Mouse (Mus musculus): ENCODE data around the gene Enho. TPM values are rescaled to one million over a fixed set of nuclear protein-coding genes. Genes with fewer than 3 reads are reported as not detected.

Enho gene
- polyA plus RNA-seq, 1 experiment from 2014 or later, result 122 TPM

GRCm38 (mm10) chr4:41677006-41677629, 37.0 kb upstream of the Enho start:
- Histone ChIP-seq H3K9ac (no peak overlapping the region), H3K4me2 (0 out of 2 replicates have a peak overlapping the region, but pooled peaks have one; percentile 7), H3K36me3 (no peaks in the 10 kb centered on the region), H3K9me3 (no peaks in the 10 kb centered on the region), H3K4me1 (replicated peaks) (peaks cover 80% of the 10 kb centered on the region), H3K27me3 (no peaks in the 10 kb centered on the region), H3K4me3 (no peak overlapping the region), H3K27ac (replicated peaks) (peak overlapping the region; percentile 29)
- 36% methylated on average over 13 of the region's 13 CpGs for WGBS
- ATAC-seq (ENCODE audit: low FRiP score, low read depth), result peak; percentile 64

- ATAC-seq (ENCODE audit: low FRiP score, low read depth), result no peak
- H3K4me2 ChIP-seq, result peak overlapping the region; percentile 7; the same call in 1 of the 2 replicates
These were observed 36.3 kb upstream of the Enho start for GRCm38 (mm10) chr4:41676248-41677005.

GRCm38 (mm10) chr4:41673186-41673585, 33.1 kb upstream of the Enho start:
- WGBS, result 39% methylated on average over 19 of the region's 19 CpGs
- H3K9me3 ChIP-seq, result no peaks in the 10 kb centered on the region
- no peak overlapping the region for H3K9ac ChIP-seq
- H3K4me3 ChIP-seq, result no peak overlapping the region
- peaks cover 61% of the 10 kb centered on the region for H3K4me1 ChIP-seq (replicated peaks)
- H3K36me3 ChIP-seq, result no peaks in the 10 kb centered on the region
- no peak for ATAC-seq (ENCODE audit: low FRiP score, low read depth)
- H3K4me2 ChIP-seq, result no peak overlapping the region
- no peaks in the 10 kb centered on the region for H3K27me3 ChIP-seq
- no peak overlapping the region for H3K27ac ChIP-seq (replicated peaks)

More at GRCm38 (mm10) chr4:41676248-41677005, 36.3 kb upstream of the Enho start:
- H3K27ac ChIP-seq (replicated peaks), result peak overlapping the region; percentile 60
- H3K27me3 ChIP-seq, result no peaks in the 10 kb centered on the region
- H3K9me3 ChIP-seq, result no peaks in the 10 kb centered on the region
- no peak overlapping the region for H3K4me3 ChIP-seq
- WGBS, result 55% methylated on average over 17 of the region's 17 CpGs
- no peaks in the 10 kb centered on the region for H3K36me3 ChIP-seq
- H3K9ac ChIP-seq, result no peak overlapping the region; the same call in 1 of the 2 replicates
- peaks cover 83% of the 10 kb centered on the region for H3K4me1 ChIP-seq (replicated peaks)

- peak overlapping the region; percentile 15; the same call in 1 of the 2 replicates for H3K4me2 ChIP-seq
- no peak overlapping the region for H3K9ac ChIP-seq
These were observed 32.4 kb upstream of the Enho start for GRCm38 (mm10) chr4:41672522-41672963.

GRCm38 (mm10) chr4:41671963-41672480, 31.9 kb upstream of the Enho start:
- no peaks in the 10 kb centered on the region for H3K9me3 ChIP-seq
- peaks cover 49% of the 10 kb centered on the region for H3K4me1 ChIP-seq (replicated peaks)
- no peak overlapping the region for H3K4me3 ChIP-seq
- 0 out of 2 replicates have a peak overlapping the region, but pooled peaks have one; percentile 28 for H3K27ac ChIP-seq (replicated peaks)
- H3K4me2 ChIP-seq, result peak overlapping the region; percentile 15; the same call in 1 of the 2 replicates
- WGBS, result 12% methylated on average over 7 of the region's 8 CpGs
- no peak overlapping the region for H3K9ac ChIP-seq
- ATAC-seq (ENCODE audit: low FRiP score, low read depth), result peak; percentile 39
- no peaks in the 10 kb centered on the region for H3K27me3 ChIP-seq
- H3K36me3 ChIP-seq, result no peaks in the 10 kb centered on the region

More at GRCm38 (mm10) chr4:41672522-41672963, 32.4 kb upstream of the Enho start:
- peaks cover 54% of the 10 kb centered on the region for H3K4me1 ChIP-seq (replicated peaks)
- WGBS, result 37% methylated on average over 8 of the region's 8 CpGs
- H3K27me3 ChIP-seq, result no peaks in the 10 kb centered on the region
- 0 out of 2 replicates have a peak overlapping the region, but pooled peaks have one; percentile 28 for H3K27ac ChIP-seq (replicated peaks)
- H3K4me3 ChIP-seq, result no peak overlapping the region
- no peaks in the 10 kb centered on the region for H3K36me3 ChIP-seq
- no peak for ATAC-seq (ENCODE audit: low FRiP score, low read depth)
- no peaks in the 10 kb centered on the region for H3K9me3 ChIP-seq

GRCm38 (mm10) chr4:41671500-41671899, 31.4 kb upstream of the Enho start:
- H3K27ac ChIP-seq (replicated peaks), result no peak overlapping the region
- peak overlapping the region; percentile 15; the same call in 1 of the 2 replicates for H3K4me2 ChIP-seq
- H3K27me3 ChIP-seq, result no peaks in the 10 kb centered on the region
- no peaks in the 10 kb centered on the region for H3K36me3 ChIP-seq
- no peak for ATAC-seq (ENCODE audit: low FRiP score, low read depth)
- H3K9ac ChIP-seq, result no peak overlapping the region
- peaks cover 44% of the 10 kb centered on the region for H3K4me1 ChIP-seq (replicated peaks)
- H3K9me3 ChIP-seq, result no peaks in the 10 kb centered on the region
- H3K4me3 ChIP-seq, result no peak overlapping the region
- 36% methylated on average over 5 of the region's 5 CpGs for WGBS

- Histone ChIP-seq H3K4me2 (no peak overlapping the region), H3K27ac (replicated peaks) (no peak overlapping the region), H3K9ac (no peak overlapping the region), H3K27me3 (no peaks in the 10 kb centered on the region), H3K36me3 (no peaks in the 10 kb centered on the region), H3K9me3 (no peaks in the 10 kb centered on the region), H3K4me3 (no peak overlapping the region), H3K4me1 (replicated peaks) (peaks cover 37% of the 10 kb centered on the region)
- ATAC-seq (ENCODE audit: low FRiP score, low read depth), result no peak
- WGBS, result 82% methylated on average over 18 of the region's 18 CpGs
These were observed 30.7 kb upstream of the Enho start for GRCm38 (mm10) chr4:41670836-41671235.

GRCm38 (mm10) chr4:41666646-41667045, 26.5 kb upstream of the Enho start:
- H3K4me3 ChIP-seq, result no peak overlapping the region
- peaks cover 34% of the 10 kb centered on the region for H3K4me1 ChIP-seq (replicated peaks)
- no peaks in the 10 kb centered on the region for H3K27me3 ChIP-seq
- H3K27ac ChIP-seq (replicated peaks), result no peak overlapping the region
- ATAC-seq (ENCODE audit: low FRiP score, low read depth), result no peak
- H3K9ac ChIP-seq, result no peak overlapping the region
- no peak overlapping the region for H3K4me2 ChIP-seq
- WGBS, result 82% methylated on average over 11 of the region's 11 CpGs
- H3K9me3 ChIP-seq, result no peaks in the 10 kb centered on the region
- H3K36me3 ChIP-seq, result no peaks in the 10 kb centered on the region

- no peak; the same call in 1 of the 2 replicates for ATAC-seq (ENCODE audit: low FRiP score, low read depth)
- no peak overlapping the region for H3K9ac ChIP-seq
- no peaks in the 10 kb centered on the region for H3K36me3 ChIP-seq
- no peaks in the 10 kb centered on the region for H3K27me3 ChIP-seq
- no peak overlapping the region for H3K4me2 ChIP-seq
- no peaks in the 10 kb centered on the region for H3K9me3 ChIP-seq
- peaks cover 41% of the 10 kb centered on the region for H3K4me1 ChIP-seq (replicated peaks)
- WGBS, result 14% methylated on average over 7 of the region's 8 CpGs
- H3K27ac ChIP-seq (replicated peaks), result no peak overlapping the region
- H3K4me3 ChIP-seq, result no peak overlapping the region
These were observed 25.0 kb upstream of the Enho start for GRCm38 (mm10) chr4:41665009-41665675.

GRCm38 (mm10) chr4:41664533-41664932, 24.4 kb upstream of the Enho start:
- no peak overlapping the region for H3K4me3 ChIP-seq
- peaks cover 47% of the 10 kb centered on the region for H3K4me1 ChIP-seq (replicated peaks)
- no peaks in the 10 kb centered on the region for H3K27me3 ChIP-seq
- no peak overlapping the region for H3K4me2 ChIP-seq
- H3K27ac ChIP-seq (replicated peaks), result no peak overlapping the region
- no peaks in the 10 kb centered on the region for H3K9me3 ChIP-seq
- 55% methylated on average over 7 of the region's 7 CpGs for WGBS
- ATAC-seq (ENCODE audit: low FRiP score, low read depth), result no peak
- H3K36me3 ChIP-seq, result no peaks in the 10 kb centered on the region
- H3K9ac ChIP-seq, result no peak overlapping the region

GRCm38 (mm10) chr4:41663614-41664013, 23.5 kb upstream of the Enho start:
- Histone ChIP-seq H3K4me3 (no peak overlapping the region), H3K27me3 (no peaks in the 10 kb centered on the region), H3K36me3 (no peaks in the 10 kb centered on the region), H3K4me2 (no peak overlapping the region), H3K9ac (no peak overlapping the region), H3K4me1 (replicated peaks) (peaks cover 53% of the 10 kb centered on the region), H3K9me3 (no peaks in the 10 kb centered on the region), H3K27ac (replicated peaks) (no peak overlapping the region)
- 33% methylated on average over 9 of the region's 9 CpGs for WGBS
- ATAC-seq (ENCODE audit: low FRiP score, low read depth), result 0 out of 2 replicates have a peak, but pooled peaks have one; percentile 9
